Mouse (Mus musculus): Measurements from ENCODE around the gene Slc38a9. TPM values are rescaled to one million over a fixed set of nuclear protein-coding genes. Genes with fewer than 3 reads are reported as not detected.

The Slc38a9 gene
- 12.9 and 13.7 TPM in 2 replicates for polyA plus RNA-seq (2015; fragmentation: Nextera tagmentation; extraction: Ambion mirVana)

DNA sequence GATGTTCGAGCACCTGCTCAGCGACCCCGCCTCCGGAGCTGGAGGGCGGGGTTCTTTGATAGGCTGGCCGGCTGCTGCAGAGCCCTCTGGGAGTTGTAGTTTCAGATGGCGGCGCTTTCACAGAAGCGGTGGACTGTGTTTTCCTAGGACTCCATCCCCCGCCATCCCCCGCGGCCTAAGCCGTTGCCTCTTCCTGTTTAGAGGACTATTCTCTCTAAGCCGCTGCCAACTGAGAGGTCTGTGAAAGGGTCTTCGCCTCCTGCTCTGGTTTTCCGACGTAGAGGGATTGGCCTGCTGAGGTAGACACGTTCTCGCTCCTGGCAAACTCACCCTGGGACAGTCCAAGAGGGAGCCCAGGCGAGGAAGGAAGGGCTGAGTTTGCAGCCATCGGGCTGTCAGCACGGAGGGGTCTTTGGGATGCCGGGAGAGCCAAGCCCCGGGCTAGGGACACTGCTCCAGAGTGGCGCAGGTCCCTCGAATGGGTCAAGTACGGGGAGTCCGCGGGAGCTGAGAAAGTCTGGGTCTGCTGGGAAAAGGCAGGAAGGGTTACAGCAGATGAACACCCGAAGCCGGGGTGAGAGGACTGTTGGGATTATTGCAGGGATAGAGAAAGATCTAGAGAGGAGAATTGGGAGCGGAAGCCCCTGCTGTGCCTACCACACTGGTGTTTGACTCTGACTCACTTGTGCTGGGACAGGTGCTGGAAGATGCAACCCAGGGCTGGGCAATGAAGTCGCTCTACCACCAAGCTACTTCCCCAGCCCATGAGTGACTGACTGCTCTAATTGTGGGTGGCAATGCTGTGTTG is at the start of gene Slc38a9:
TSS of gene Slc38a9 (plus strand) at position 178 of the 808 bp plus-strand sequence.

GRCm38 (mm10) chr13:112652205-112652604 is 8.3 kb upstream of the Slc38a9 start, which contains the start of gene Ddx4:
Ddx4 (minus strand) TSS chr13:112652475.

Other genes with a start within 250 kb of the Slc38a9 start
- gene Il6st, start 196.7 kb upstream of the Slc38a9 start, polyA plus RNA-seq (2015; fragmentation: Nextera tagmentation; extraction: Ambion mirVana) = 20.4 and 21.1 TPM in 2 replicates
- gene Il31ra, start 66.4 kb upstream of the Slc38a9 start, polyA plus RNA-seq (2015; fragmentation: Nextera tagmentation; extraction: Ambion mirVana) = 0.21 and 0.55 TPM in 2 replicates
- gene Ddx4, start 8.3 kb upstream of the Slc38a9 start, polyA plus RNA-seq (2015; fragmentation: Nextera tagmentation; extraction: Ambion mirVana) = 1.0 and 1.4 TPM in 2 replicates
- gene Plpp1, start 140.0 kb downstream of the Slc38a9 start, polyA plus RNA-seq (2015; fragmentation: Nextera tagmentation; extraction: Ambion mirVana) = 99.7 and 101 TPM in 2 replicates